Mouse (Mus musculus) ZHBTc4 (cell line): ENCODE results near the gene Tas2r106.

ENCODE experiments used
- DNase-seq: peaks from one replicate; pipeline ENCODE4 v3.0.0-alpha.2; 2011; ENCODE audit warnings: low read depth, low spot score

Tas2r106 gene

DNA sequence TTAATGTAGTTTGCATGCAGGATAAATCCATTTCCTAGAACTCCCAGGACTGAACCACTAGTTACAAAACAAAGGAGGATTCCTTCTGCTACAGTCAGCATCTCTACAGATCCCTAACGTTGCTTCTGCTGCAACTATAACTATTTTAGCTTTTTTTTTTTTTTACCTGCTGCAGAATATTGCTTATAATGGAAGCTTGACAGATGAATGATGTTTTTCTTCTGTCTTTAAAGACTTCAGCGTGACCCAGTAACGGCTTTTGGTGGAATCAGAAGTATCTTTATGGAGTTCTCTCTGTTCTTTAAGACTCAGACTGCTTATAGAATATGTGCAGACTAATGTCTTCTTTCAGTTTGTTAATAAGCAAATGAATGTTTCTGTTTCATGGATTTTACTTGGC is at the start of gene Tas2r106:
Gene Tas2r106, minus strand, starts transcription at position 101 of the 400 bp plus-strand sequence.
- no peak for DNase-seq

DNA sequence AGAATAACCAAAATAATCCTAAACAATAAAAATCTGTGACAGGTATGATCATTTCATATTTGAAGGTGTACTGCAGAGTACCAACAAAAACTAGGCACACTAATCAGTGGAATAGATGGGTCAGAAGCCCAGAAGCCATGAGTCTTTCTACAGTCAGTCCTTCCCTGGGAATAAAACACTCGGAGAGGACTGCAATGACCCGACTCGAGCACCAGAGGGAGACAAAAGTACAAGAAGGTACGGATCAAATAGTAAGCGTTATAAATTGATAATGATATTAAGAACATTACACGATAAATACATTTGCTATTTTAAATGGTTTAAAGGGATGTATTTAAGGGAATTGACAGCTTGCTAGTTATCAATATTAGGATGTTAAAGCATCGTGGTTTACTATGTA is 34.1 kb upstream of the Tas2r106 start:
- peak; percentile 57 for DNase-seq

GRCm38 (mm10) chr6:131689963-131690362 is 11.3 kb upstream of the Tas2r106 start, which contains the start of gene Tas2r114:
Gene Tas2r114 (minus strand): TSS chr6:131690063.
- DNase-seq: no peak

GRCm38 (mm10) chr6:131687395-131687794 is 8.7 kb upstream of the Tas2r106 start, which contains the start of gene Tas2r105:
Gene Tas2r105 (minus strand): TSS chr6:131687495.
- DNase-seq: no peak

- DNase-seq: no peak
Observed at GRCm38 (mm10) chr6:131685644-131686043, 7.0 kb upstream of the Tas2r106 start, which contains the start of gene Tas2r104. Gene Tas2r104 (minus strand): TSS chr6:131685744.

GRCm38 (mm10) chr6:131660049-131660448 is 18.6 kb downstream of the Tas2r106 start, which contains the start of gene Tas2r107:
Gene Tas2r107 (minus strand): TSS chr6:131660149.
- DNase-seq: no peak

- no peak for DNase-seq
Observed at GRCm38 (mm10) chr6:131630812-131631211, 47.9 kb downstream of the Tas2r106 start, which contains the start of gene Tas2r130. Gene Tas2r130 (minus strand): TSS chr6:131630912.
